Mouse (Mus musculus): ENCODE data around the gene Axdnd1.
"Not testable (repeated sequence)": the region's sequence is repeated elsewhere in the genome, so short reads cannot be mapped to it uniquely, and the experiment has no call there.

Axdnd1 gene

DNA sequence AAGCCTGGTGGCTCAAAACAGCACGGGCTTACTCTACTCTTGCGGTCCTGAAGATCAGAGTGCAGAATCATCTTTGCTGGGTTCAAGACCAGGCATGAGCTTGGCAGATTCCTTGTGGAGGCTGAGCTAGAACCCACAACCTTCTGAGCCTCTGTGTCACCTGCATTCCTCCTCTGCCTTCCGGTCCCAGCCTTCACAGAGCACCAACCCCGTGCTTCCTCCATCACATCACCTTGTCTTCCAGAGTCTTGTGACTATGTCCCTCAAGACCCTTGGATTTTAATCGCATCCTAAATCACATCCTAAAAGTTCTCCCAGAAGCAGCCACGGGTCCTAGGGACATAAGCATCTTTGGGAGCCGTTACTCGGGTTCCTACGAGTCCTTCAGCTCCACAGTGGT, 97.8 kb downstream of the Axdnd1 start:
- no peak for DNase-seq

DNA sequence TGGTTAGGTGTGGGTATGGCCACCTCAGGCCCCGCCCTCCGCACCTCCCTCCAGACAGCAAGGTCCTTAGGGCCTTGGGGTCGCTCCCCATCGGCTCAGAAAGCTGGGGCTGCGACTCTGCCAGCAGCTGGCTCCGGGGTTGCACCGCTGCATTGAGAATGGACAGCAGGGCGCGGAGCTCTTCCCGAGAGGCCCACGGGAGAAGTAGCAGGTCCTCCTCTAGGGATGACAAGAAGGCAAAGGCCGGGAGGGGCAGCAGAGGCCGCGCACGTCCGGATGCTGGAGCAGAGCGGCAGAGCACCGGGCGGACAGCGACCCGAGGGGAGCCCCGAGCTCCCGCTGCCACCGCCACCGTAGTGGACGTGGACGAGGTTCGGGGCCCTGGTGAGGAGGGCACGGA, 110.3 kb downstream of the Axdnd1 start, which contains the start of gene Nphs2:
Gene Nphs2, plus strand, starts transcription at position 98 of the 400 bp plus-strand sequence.
- DNase-seq, result peak; percentile 46

DNA sequence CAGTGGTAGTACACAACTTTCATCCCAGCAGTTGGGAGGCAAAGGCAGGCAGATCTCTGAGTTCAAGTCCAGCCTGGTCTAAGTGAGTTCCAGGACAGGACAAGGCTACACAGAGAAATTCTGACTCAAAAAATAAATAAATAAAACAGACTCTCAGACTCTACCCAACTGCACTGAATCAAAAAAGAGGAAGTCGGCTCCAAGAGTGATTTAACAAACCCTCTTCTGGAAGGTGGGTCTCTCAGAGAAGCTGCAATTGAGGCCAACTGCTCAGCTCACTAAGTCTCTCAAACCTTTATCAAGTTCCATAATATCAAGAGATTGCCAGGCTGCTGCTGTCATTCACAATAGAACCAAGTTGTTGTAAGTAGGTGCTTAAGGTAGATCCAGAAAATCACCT, 112.4 kb downstream of the Axdnd1 start:
- no peak for DNase-seq

DNA sequence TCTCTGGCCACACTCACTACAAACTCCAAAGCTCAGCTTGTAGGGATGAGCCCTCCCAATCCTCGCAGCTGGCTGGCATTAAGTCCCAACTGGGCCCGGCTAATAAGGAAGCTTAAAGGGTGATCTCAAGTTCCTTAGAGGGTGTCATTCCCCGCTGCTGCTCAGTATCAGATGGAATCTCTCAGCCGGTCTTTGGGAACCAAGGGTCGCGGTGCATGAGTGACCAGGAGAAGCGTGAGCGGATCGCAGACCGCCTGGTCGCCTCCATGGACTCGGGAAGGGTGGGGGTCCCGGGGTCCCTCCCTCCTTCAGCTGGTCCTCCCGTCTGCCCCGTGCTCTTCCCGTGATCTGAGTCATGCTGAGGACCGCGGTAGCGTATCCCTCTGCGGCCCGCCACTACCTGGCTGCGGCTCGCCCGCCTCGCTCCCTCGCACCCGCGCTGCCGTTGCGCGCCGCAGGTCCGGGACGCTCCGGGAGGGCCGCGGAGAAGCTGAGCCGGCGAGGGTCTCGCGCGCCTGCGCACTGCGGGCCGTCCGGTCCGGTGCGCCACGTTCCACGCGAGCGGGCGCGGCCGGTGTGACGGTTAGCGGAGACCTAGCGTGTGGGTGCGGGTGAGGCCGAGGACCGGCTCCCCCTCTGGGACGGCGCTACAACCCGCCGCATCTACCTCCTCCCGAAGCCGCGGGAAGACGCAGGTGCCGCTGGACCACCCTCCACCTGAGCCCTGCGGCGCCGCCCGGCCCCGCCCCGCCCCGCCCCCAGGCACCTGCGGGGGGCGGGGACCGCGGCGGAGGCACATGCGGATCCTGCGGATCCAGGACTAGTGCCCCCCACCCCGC, 117.8 kb downstream of the Axdnd1 start, which contains the start of gene Tdrd5:
Gene Tdrd5, minus strand, starts transcription at position 754 of the 839 bp plus-strand sequence.
- peak; percentile 54 for DNase-seq

DNA sequence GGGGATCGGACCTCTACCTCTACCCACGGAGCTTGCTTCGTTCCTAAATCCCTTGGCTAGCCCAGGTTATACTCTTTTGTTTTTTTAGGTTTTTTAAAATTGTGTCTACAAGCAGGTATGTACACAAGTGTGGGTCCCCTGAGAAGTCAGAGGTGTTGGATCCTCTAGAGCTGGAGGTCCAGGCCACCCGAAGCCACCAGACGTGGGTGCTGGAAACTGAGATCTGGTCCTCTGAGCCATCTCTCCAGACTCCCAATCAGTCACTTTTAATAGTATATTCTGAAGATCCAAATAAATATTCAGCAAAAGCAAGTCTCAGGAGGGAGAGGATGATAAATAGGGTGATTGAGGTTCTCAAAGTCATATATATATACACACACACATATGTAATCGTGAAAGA, 130.9 kb downstream of the Axdnd1 start:
- no peak for DNase-seq

DNA sequence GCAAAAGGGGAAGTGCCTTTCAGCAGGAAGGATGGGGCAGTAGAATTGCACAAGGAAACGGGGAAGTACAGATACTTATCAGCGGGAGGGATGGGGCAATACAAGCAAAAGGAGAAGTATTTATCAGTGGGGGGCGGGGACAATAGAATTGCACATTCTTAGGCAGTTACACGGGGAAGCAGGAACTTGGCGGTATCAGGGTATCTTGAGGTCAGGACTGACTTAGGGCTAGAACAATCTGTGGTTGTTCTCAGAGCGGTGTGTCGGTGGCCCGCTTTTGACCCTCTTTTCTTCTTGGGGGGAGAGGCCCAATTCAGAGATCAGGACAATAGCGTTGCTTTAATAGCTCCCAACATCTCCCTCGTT, 131.8 kb downstream of the Axdnd1 start:
- not testable (repeated sequence) for DNase-seq

DNA sequence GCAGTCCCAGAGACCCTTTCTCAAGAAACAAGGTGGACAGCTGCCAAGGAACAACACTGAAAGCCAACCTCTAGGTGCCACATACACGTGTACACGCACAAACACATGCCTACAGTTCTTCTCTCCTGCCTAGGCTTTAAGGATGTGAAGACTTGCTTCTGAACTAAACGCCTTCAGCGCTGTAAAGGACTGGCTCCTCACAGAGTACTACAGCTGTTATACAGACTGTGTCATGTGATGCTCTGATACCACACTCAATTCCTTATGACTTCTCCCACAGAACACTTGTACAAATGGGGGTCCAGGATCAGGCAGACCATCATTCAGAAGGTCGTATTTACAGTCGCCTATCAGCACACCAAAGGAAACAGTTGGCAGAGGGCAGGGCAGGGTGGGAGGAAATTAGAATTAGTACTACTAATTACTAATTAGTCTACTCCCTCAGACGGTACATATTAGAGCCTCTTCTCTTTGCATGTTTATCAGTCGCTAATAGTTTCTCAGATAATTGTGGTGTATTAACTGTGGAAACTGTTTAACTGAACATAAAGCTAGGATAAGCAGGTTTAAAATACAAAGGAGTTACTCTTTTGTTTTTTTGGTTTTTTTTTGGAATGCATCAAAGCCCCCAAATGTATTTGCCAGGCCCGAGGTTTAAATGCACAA, 132.3 kb downstream of the Axdnd1 start:
- DNase-seq, result no peak

DNA sequence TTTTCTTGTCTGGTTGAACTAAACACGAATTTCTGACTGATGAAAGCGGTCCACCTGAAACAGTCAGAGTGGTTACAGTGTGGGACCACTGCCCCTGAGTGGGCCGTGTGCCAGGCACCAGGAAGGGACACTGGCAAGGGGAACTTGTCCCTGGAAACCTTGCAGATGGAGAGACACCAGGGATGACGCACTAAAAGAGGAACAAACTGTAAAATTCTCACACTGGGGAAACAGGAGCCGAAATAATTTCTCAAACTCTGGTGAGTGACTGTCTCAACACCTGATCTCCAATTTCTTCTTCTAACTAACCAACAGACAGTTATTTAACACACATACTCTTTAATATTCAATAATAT, 135.4 kb downstream of the Axdnd1 start:
- DNase-seq, result no peak

DNA sequence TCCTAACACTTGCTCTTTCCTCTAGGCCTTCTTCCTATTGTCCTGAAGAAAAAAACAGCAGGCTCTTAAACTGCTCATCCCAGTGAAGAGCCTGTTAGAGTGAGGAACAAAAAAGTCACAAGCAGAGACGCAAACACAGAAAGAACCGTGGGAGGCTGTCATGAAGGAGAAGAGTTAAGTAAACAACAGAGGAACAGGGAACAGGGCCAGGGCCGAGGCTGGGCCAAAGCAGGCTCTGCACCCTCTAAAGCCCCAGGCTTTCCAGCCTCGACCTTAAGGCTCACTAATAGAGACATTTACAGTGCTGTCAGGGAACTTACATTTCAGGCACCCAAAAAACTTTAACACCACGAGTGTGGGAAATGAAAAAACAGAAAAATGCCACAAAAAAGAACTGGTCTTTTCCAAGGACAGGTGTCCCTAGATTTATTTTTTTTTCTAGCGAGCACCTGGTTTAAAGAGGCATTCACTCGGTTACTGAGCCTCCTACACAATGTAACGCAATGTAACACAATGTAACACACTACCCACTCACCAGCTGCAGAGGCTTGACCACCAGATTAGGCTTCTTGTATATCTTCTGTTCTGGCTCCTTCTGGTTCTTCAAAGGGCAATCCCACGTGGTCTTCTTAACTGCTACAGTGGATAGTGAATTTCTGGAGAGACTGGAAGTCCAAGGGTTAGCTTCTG, 136.0 kb downstream of the Axdnd1 start:
- DNase-seq, result no peak

DNA sequence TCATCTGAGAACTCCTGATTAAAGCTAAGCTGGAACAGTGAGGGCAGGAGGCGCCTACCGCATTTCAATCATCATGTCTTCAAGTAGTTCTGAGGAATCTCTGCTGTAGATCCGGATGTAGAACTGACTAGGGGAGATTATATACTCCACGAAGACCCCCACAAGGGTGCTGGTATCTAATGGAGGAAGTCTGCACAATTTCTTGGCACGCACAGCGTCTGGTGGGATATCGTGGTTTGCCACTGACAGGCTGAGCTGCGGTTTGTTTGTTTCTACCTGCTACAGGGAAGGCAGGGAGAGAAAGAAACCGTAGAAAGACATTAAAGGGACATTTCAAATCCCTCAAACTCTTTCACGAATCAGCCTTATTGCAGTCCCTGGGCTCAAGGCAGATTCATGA, 136.8 kb downstream of the Axdnd1 start:
- DNase-seq, result no peak

DNA sequence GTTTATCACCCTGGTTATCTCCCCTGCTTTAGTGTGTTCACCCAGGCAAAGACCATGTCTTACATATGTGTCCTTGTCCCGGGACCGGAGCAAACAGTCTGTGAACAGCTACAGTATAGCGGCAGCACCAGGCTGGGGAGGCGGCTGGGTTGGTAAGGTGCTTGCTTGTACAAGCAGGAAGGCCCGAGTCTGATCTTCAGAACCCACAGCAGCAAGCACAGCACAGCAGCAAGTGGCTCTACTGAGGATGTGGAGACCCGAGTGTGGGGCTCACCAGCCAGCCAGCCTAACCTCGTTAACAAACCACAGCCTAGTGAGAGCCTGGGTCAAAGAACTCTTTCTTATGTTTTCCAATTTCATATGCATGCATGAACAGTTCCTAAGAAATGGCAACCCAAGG, 140.8 kb downstream of the Axdnd1 start:
- no peak for DNase-seq

DNA sequence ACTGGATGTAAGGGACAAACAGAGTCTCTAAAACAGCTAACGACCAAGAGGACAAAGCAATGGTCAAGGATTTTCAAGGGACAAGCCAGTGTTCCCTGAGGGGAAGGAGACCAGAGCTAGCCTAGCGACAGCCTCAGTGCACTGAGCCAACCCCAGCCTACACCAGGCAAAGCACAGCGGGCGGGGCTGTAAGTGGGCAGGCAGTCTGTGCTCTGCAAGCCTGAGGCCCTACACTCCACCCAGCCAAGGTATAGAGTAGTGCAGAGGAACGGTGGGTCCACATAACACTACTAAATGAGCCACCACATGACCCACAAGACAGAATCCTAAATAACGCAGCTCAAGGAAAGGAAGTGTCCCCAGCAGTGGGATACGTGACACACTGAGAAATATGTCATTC, 147.3 kb downstream of the Axdnd1 start:
- DNase-seq, result no peak

Measured in kidney, postnatal 10 days (tissue).